Mouse (Mus musculus) forebrain, postnatal 0 days (tissue): ENCODE results near the gene Zfp579. TPM values are rescaled to one million over a fixed set of nuclear protein-coding genes. Genes with fewer than 3 reads are reported as not detected.

Experiments used
- ATAC-seq: fragments of 200-750 bp; cut with Nextera tagmentation; 2 replicates; pipeline ENCODE4 v1.8.0; 2017; ENCODE audit warnings: mild to moderate bottlenecking, moderate library complexity
- DNase-seq: peaks from one replicate; pipeline ENCODE4 v3.0.0-alpha.2; 2015
- H3K27ac ChIP-seq: fragments of 300-500 bp; sonication (generic); 2 replicates; pipeline ENCODE4 v1.5.1; 2014; ENCODE audit warnings: low read depth, mild to moderate bottlenecking, antibody characterized with exemption, low read length, moderate library complexity, mixed read lengths
- H3K27me3 ChIP-seq: fragments of 300-500 bp; sonication (generic); 2 replicates; pipeline ENCODE4 v1.6.1; 2014; ENCODE audit warnings: mild to moderate bottlenecking, low read length, mixed read lengths; ENCODE audit not compliant: insufficient read depth
- H3K36me3 ChIP-seq: fragments of 300-500 bp; sonication (generic); 2 replicates; pipeline ENCODE4 v1.6.1; 2014; ENCODE audit warnings: mild to moderate bottlenecking, moderate library complexity; ENCODE audit not compliant: insufficient read depth
- H3K4me1 ChIP-seq: fragments of 300-500 bp; sonication (generic); 2 replicates; pipeline ENCODE4 v1.6.1; 2014; ENCODE audit warnings: antibody characterized with exemption; ENCODE audit not compliant: insufficient read depth
- H3K4me2 ChIP-seq: fragments of 300-500 bp; sonication (generic); 2 replicates; pipeline ENCODE4 v1.6.1; 2014; ENCODE audit warnings: low read depth, mild to moderate bottlenecking, moderate library complexity
- H3K4me3 ChIP-seq: fragments of 300-500 bp; sonication (generic); 2 replicates; pipeline ENCODE4 v1.5.1; 2014; ENCODE audit warnings: low read depth, low read length, mixed read lengths
- H3K9ac ChIP-seq: fragments of 300-500 bp; sonication (generic); 2 replicates; pipeline ENCODE4 v1.6.1; 2014; ENCODE audit warnings: mild to moderate bottlenecking
- H3K9me3 ChIP-seq: fragments of 300-500 bp; sonication (generic); 2 replicates; pipeline ENCODE4 v1.6.1; 2016; ENCODE audit warnings: low read length
- CTCF ChIP-seq: sonication (generic); IDR thresholded peaks from 2 replicates; pipeline ENCODE4 v1.5.1; 2016; ENCODE audit warnings: antibody characterized with exemption, control low read depth, low read depth
- WGBS: fragments of 180-500 bp; shearing (Covaris S2); extraction: QIAGEN DNeasy Blood & Tissue Kit; methylation state at CpG from one replicate; pipeline ENCODE4 v1.1.7; 2014; 5-methylcytosine and 5-hydroxymethylcytosine counted together
- polyA plus RNA-seq: library from polyadenylated mRNA; unstranded; fragments of >200 nt; fragmentation: Nextera tagmentation; extraction: Ambion mirVana; gene quantifications from 2 replicates; pipeline ENCODE4 v1.2.1, GENCODE M21; 2015
- total RNA-seq: library from RNA; depleted of rRNA; stranded (reverse); fragments of >200 nt; gene quantifications from 2 replicates; pipeline ENCODE4 v1.2.3, GENCODE M21; 2014

Gene Zfp579
- total and polyA plus RNA-seq, 2 experiments from 2014 or later, result 34.6 to 42.6 TPM

- H3K4me3 ChIP-seq, result no peak overlapping the region
- H3K4me1 ChIP-seq, result no peaks in the 10 kb centered on the region
- DNase-seq (no peak), ATAC-seq (no peak)
- no peak overlapping the region for H3K27ac ChIP-seq
- H3K9ac ChIP-seq, result no peak overlapping the region
- H3K36me3 ChIP-seq, result no peaks in the 10 kb centered on the region
- WGBS, result 79% methylated on average over 5 of the region's 5 CpGs
- TF ChIP-seq CTCF, result no peak
- no peaks in the 10 kb centered on the region for H3K27me3 ChIP-seq
- H3K9me3 ChIP-seq, result no peaks in the 10 kb centered on the region
- H3K4me2 ChIP-seq, result no peak overlapping the region
Observed at GRCm38 (mm10) chr7:4963527-4963926, 32.4 kb downstream of the Zfp579 start.

GRCm38 (mm10) chr7:4957361-4957760 is 38.6 kb downstream of the Zfp579 start:
- Histone ChIP-seq H3K4me2 (no peak overlapping the region), H3K9ac (no peak overlapping the region), H3K36me3 (no peaks in the 10 kb centered on the region), H3K27ac (no peak overlapping the region), H3K4me1 (no peaks in the 10 kb centered on the region), H3K9me3 (no peaks in the 10 kb centered on the region), H3K27me3 (no peaks in the 10 kb centered on the region), H3K4me3 (no peak overlapping the region)
- no peak for TF ChIP-seq CTCF
- ATAC-seq (no peak), DNase-seq (no peak)
- 84% methylated on average over 10 of the region's 10 CpGs for WGBS

- Histone ChIP-seq H3K9me3 (no peaks in the 10 kb centered on the region), H3K36me3 (no peaks in the 10 kb centered on the region), H3K27me3 (no peaks in the 10 kb centered on the region), H3K4me3 (no peak overlapping the region), H3K27ac (no peak overlapping the region), H3K9ac (no peak overlapping the region), H3K4me2 (no peak overlapping the region), H3K4me1 (no peaks in the 10 kb centered on the region)
- DNase-seq (no peak), ATAC-seq (0 out of 2 replicates have a peak, but pooled peaks have one; percentile 20)
- WGBS, result 30% methylated on average over 10 of the region's 10 CpGs
- TF ChIP-seq CTCF, result no peak
Observed at GRCm38 (mm10) chr7:4953815-4954445, 42.0 kb downstream of the Zfp579 start.

GRCm38 (mm10) chr7:4950561-4951342 is 45.2 kb downstream of the Zfp579 start:
- Histone ChIP-seq H3K4me1 (no peaks in the 10 kb centered on the region), H3K36me3 (no peaks in the 10 kb centered on the region), H3K9ac (no peak overlapping the region), H3K27ac (no peak overlapping the region), H3K4me2 (no peak overlapping the region), H3K9me3 (no peaks in the 10 kb centered on the region), H3K27me3 (no peaks in the 10 kb centered on the region), H3K4me3 (no peak overlapping the region)
- no peak for TF ChIP-seq CTCF
- ATAC-seq, result no peak
- DNase-seq, result no peak
- WGBS, result 88% methylated on average over 19 of the region's 19 CpGs

- no peak overlapping the region for H3K4me3 ChIP-seq
- no peaks in the 10 kb centered on the region for H3K9me3 ChIP-seq
- H3K9ac ChIP-seq, result no peak overlapping the region
- H3K27me3 ChIP-seq, result no peaks in the 10 kb centered on the region
- DNase-seq, result no peak
- no peaks in the 10 kb centered on the region for H3K36me3 ChIP-seq
- H3K4me2 ChIP-seq, result no peak overlapping the region
- TF ChIP-seq CTCF, result no peak
- no peaks in the 10 kb centered on the region for H3K4me1 ChIP-seq
- no peak overlapping the region for H3K27ac ChIP-seq
- no peak for ATAC-seq
- 84% methylated on average over 6 of the region's 6 CpGs for WGBS
Observed at GRCm38 (mm10) chr7:4948386-4948785, 47.6 kb downstream of the Zfp579 start.

- Histone ChIP-seq H3K27me3 (no peaks in the 10 kb centered on the region), H3K27ac (no peak overlapping the region), H3K4me2 (no peak overlapping the region), H3K9ac (no peak overlapping the region), H3K9me3 (no peaks in the 10 kb centered on the region), H3K4me1 (no peaks in the 10 kb centered on the region), H3K36me3 (no peaks in the 10 kb centered on the region), H3K4me3 (no peak overlapping the region)
- no peak for TF ChIP-seq CTCF
- no peak for DNase-seq
- WGBS, result 53% methylated on average over 2 of the region's 2 CpGs
- no peak for ATAC-seq
Observed at GRCm38 (mm10) chr7:4947855-4948254, 48.1 kb downstream of the Zfp579 start.

GRCm38 (mm10) chr7:4943223-4943815 is 52.6 kb downstream of the Zfp579 start:
- ATAC-seq (peak; percentile 89), DNase-seq (peak; percentile 88)
- WGBS, result 15% methylated on average over 15 of the region's 15 CpGs
- Histone ChIP-seq H3K4me2 (peak overlapping the region; percentile 46), H3K36me3 (no peaks in the 10 kb centered on the region), H3K27ac (no peak overlapping the region), H3K9ac (no peak overlapping the region), H3K27me3 (no peaks in the 10 kb centered on the region), H3K4me3 (peak overlapping the region; percentile 29), H3K4me1 (no peaks in the 10 kb centered on the region), H3K9me3 (no peaks in the 10 kb centered on the region)
- peak; percentile 92 for TF ChIP-seq CTCF
